Mouse (Mus musculus) heart, embryonic 14.5 days (tissue): ENCODE data around the gene Dhrs1. TPM values are rescaled to one million over a fixed set of nuclear protein-coding genes. Genes with fewer than 3 reads are reported as not detected.
"Not testable (repeated sequence)": the region's sequence is repeated elsewhere in the genome, so short reads cannot be mapped to it uniquely, and the experiment has no call there.

Source experiments
- ATAC-seq: fragments of 200-750 bp; cut with Nextera tagmentation; 2 replicates; pipeline ENCODE4 v1.8.0; 2017; ENCODE audit warnings: low read depth, moderate TSS enrichment; ENCODE audit not compliant: insufficient number of reproducible peaks, insufficient read depth, low FRiP score
- H3K27ac ChIP-seq, 2 experiments: fragments of 200-500 bp in 1 of 2; fragments of 300-500 bp in 1 of 2; sonication (generic) in 1 of 2; replicated peaks in 1 of 2; 2 replicates each; pipeline ENCODE4 v1.5.1; 2012 to 2014; ENCODE audit warnings: low read depth in 2 of 2, low read length in 2 of 2, control low read depth in 1 of 2, mild to moderate bottlenecking in 1 of 2, mixed read lengths in 1 of 2; ENCODE audit not compliant: control insufficient read depth in 1 of 2, insufficient read depth in 1 of 2
- H3K27me3 ChIP-seq: fragments of 300-500 bp; sonication (generic); 2 replicates; pipeline ENCODE4 v1.6.1; 2014; ENCODE audit warnings: mild to moderate bottlenecking, low read length, control low read depth; ENCODE audit not compliant: control insufficient read depth, insufficient read depth
- H3K36me3 ChIP-seq: fragments of 300-500 bp; sonication (generic); 2 replicates; pipeline ENCODE4 v1.6.1; 2014; ENCODE audit warnings: mild to moderate bottlenecking, control low read depth, low read length, mixed read lengths; ENCODE audit not compliant: control insufficient read depth, insufficient read depth
- H3K4me1 ChIP-seq, 2 experiments: fragments of 200-500 bp in 1 of 2; fragments of 300-500 bp in 1 of 2; sonication (generic) in 1 of 2; 2 replicates each; pipeline ENCODE4 v1.6.1; 2012 to 2014; ENCODE audit warnings: low read length in 2 of 2, control low read depth in 1 of 2, mixed read lengths in 1 of 2; ENCODE audit not compliant: control insufficient read depth in 2 of 2, insufficient read depth in 2 of 2
- H3K4me2 ChIP-seq: fragments of 300-500 bp; sonication (generic); 2 replicates; pipeline ENCODE4 v1.6.1; 2014; ENCODE audit warnings: mild to moderate bottlenecking, low read length
- H3K4me3 ChIP-seq, 2 experiments: fragments of 200-500 bp in 1 of 2; fragments of 300-500 bp in 1 of 2; sonication (generic) in 1 of 2; 2 replicates each; pipeline ENCODE4 v1.5.1; 2012 to 2014; ENCODE audit warnings: low read length in 2 of 2, mild to moderate bottlenecking in 2 of 2, control low read depth in 1 of 2, low read depth in 1 of 2, moderate library complexity in 1 of 2; ENCODE audit not compliant: control insufficient read depth in 1 of 2, insufficient read depth in 1 of 2
- H3K9ac ChIP-seq: fragments of 300-500 bp; sonication (generic); 2 replicates; pipeline ENCODE4 v1.6.1; 2014; ENCODE audit warnings: mild to moderate bottlenecking, low read length
- H3K9me3 ChIP-seq: fragments of 300-500 bp; sonication (generic); 2 replicates; pipeline ENCODE4 v1.6.1; 2016; ENCODE audit warnings: low read length, control low read depth; ENCODE audit not compliant: control insufficient read depth
- WGBS: fragments of 180-500 bp; shearing (Covaris S2); extraction: QIAGEN DNeasy Blood & Tissue Kit; methylation state at CpG from one replicate; pipeline ENCODE4 v1.1.7; 2014; 5-methylcytosine and 5-hydroxymethylcytosine counted together
- polyA plus RNA-seq: library from polyadenylated mRNA; unstranded; fragments of >200 nt; fragmentation: Nextera tagmentation; extraction: Ambion mirVana; gene quantifications from 2 replicates; pipeline ENCODE4 v1.2.1, GENCODE M21; 2014

Gene Dhrs1
- polyA plus RNA-seq, 1 experiment from 2014 or later: 70.6 TPM

DNA sequence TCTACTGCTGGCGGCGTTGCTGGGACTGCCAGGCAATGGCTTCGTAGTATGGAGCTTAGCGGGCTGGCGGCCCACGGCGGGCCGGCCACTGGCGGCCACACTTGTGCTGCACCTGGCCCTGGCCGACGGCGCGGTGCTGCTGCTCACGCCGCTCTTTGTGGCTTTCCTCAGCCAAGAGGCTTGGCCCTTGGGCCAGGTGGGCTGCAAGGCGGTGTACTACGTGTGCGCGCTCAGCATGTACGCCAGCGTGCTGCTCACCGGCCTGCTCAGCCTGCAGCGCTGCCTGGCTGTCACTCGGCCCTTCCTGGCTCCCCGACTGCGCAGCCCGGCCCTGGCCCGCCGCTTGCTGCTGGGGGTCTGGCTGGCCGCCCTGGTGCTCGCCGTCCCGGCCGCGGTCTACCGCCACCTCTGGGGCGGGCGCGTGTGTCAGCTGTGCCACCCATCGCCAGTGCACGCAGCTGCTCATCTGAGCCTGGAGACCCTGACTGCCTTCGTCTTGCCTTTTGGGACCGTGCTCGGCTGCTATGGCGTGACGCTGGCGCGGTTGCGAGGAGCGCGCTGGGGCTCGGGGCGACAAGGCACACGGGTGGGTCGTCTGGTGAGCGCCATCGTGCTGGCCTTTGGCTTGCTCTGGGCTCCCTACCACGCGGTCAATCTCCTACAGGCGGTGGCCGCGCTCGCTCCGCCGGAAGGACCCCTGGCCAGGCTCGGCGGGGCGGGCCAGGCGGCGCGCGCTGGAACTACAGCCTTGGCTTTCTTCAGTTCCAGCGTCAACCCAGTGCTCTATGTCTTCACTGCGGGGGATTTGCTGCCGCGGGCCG lies 16.7 kb upstream of the Dhrs1 start:
- H3K4me1 ChIP-seq: peaks cover 22 to 29% of the 10 kb centered on the region in 2 experiments
- 0 out of 4 replicates have a peak overlapping the region, but pooled peaks of 1 of the 2 experiments have one; percentile 36 for H3K27ac ChIP-seq
- H3K4me2 ChIP-seq: peak overlapping the region; percentile 99
- no peaks in the 10 kb centered on the region for H3K9me3 ChIP-seq
- peaks cover 27% of the 10 kb centered on the region for H3K27me3 ChIP-seq
- under 1% methylated on average over 77 of the region's 77 CpGs for WGBS
- peak overlapping the region; percentile 48 to 54 for H3K4me3 ChIP-seq
- no peaks in the 10 kb centered on the region for H3K36me3 ChIP-seq
- peak overlapping the region; percentile 78 for H3K9ac ChIP-seq
- peak; percentile 55 for ATAC-seq

GRCm38 (mm10) chr14:55761163-55761562 lies 15.7 kb upstream of the Dhrs1 start, which contains the start of gene Ltb4r2:
Ltb4r2 (plus strand) TSS chr14:55761428.
- no peaks in the 10 kb centered on the region for H3K9me3 ChIP-seq
- H3K36me3 ChIP-seq: peaks cover 2% of the 10 kb centered on the region; the same call in 1 of the 2 replicates
- H3K9ac ChIP-seq: peak within 1 kb of the TSS; percentile 78
- peaks cover 22 to 29% of the 10 kb centered on the region in 2 experiments for H3K4me1 ChIP-seq
- H3K4me3 ChIP-seq: peak within 1 kb of the TSS; percentile 48 to 54
- H3K27ac ChIP-seq: 0 out of 4 replicates have a peak within 1 kb of the TSS, but pooled peaks of 1 of the 2 experiments have one; percentile 36
- ATAC-seq: no peak
- WGBS: 71% methylated on average over 6 of the region's 6 CpGs
- peak within 1 kb of the TSS; percentile 99 for H3K4me2 ChIP-seq
- H3K27me3 ChIP-seq: peaks cover 21% of the 10 kb centered on the region

GRCm38 (mm10) chr14:55760156-55760555 lies 14.7 kb upstream of the Dhrs1 start:
- Histone ChIP-seq H3K36me3 (peaks cover 11% of the 10 kb centered on the region), H3K27me3 (peaks cover 15% of the 10 kb centered on the region), H3K4me2 (peak overlapping the region; percentile 61), H3K4me1 (peaks cover 22 to 29% of the 10 kb centered on the region in 2 experiments), H3K4me3 (peak overlapping the region in 1 of 2 experiments; percentile 20; a peak in 3 of 4 replicates), H3K9ac (peak overlapping the region; percentile 57; the same call in 1 of the 2 replicates)
- H3K27ac ChIP-seq, ATAC-seq, H3K9me3 ChIP-seq: not testable (repeated sequence)
- WGBS: 2% methylated on average over 6 of the region's 6 CpGs

- no peak within 1 kb of the TSS for H3K4me3 ChIP-seq
Measured at GRCm38 (mm10) chr14:55758363-55758784, 12.9 kb upstream of the Dhrs1 start, which contains the start of gene Cideb. Cideb (minus strand) TSS chr14:55758458.

GRCm38 (mm10) chr14:55757566-55757965 lies 12.1 kb upstream of the Dhrs1 start:
- Histone ChIP-seq H3K4me3 (no peak overlapping the region), H3K4me2 (peak overlapping the region; percentile 4; the same call in 1 of the 2 replicates), H3K9ac (no peak overlapping the region), H3K27ac (no peak overlapping the region), H3K9me3 (no peaks in the 10 kb centered on the region), H3K4me1 (peaks cover 7 to 17% of the 10 kb centered on the region in 2 experiments), H3K36me3 (peaks cover 37% of the 10 kb centered on the region), H3K27me3 (peaks cover 15% of the 10 kb centered on the region)
- 27% methylated on average over 6 of the region's 6 CpGs for WGBS
- no peak for ATAC-seq

More at GRCm38 (mm10) chr14:55758363-55758784, 12.9 kb upstream of the Dhrs1 start, which contains the start of gene Cideb:
- WGBS: 6% methylated on average over 8 of the region's 8 CpGs
- H3K27me3 ChIP-seq: peaks cover 15% of the 10 kb centered on the region
- peaks cover 29% of the 10 kb centered on the region for H3K36me3 ChIP-seq
- H3K9ac ChIP-seq: no peak within 1 kb of the TSS
- no peak within 1 kb of the TSS for H3K27ac ChIP-seq
- H3K9me3 ChIP-seq: no peaks in the 10 kb centered on the region
- peaks cover 15 to 25% of the 10 kb centered on the region in 2 experiments for H3K4me1 ChIP-seq
- no peak for ATAC-seq
- peak within 1 kb of the TSS; percentile 48 for H3K4me2 ChIP-seq

DNA sequence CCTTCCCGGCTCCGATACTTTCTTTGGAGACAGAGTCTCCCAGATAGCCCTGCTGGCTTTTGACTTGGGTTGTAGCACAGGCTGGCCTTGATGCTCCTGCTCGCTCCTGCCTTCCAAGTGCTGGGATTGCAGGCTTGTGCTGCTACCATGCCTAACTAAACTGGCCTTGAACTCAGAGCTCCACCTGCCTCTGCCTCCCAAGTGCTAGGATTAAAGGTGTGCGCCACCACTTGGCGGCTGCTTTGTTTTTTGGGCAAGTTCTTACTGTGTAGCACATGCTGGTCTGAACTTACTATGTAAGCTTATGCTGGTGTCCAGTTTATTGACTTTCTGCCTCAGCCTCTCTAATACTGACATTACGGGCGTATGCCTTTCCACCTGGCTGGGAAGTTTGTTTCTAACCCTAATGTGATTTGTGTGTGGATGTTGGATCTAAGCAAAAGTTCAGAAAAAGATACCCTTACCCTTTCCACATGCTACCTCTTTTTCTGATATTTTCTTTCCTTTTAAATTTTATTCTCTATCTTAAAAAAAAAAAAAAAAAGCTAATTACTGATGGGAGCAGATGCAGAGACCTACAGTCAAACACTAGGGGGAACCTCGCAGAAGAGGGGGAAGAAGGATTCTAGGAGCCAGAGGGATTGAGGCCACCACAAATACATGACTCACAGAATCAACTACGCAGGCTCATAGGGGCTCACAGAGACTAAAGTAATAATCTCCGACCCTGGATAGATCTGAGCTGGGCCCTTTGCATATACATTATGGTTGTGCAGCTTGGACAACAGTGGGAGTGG lies 1.8 kb upstream of the Dhrs1 start:
- WGBS: 91% methylated on average over 10 of the region's 10 CpGs
- ATAC-seq: no peak
- Histone ChIP-seq H3K36me3 (peaks cover 53% of the 10 kb centered on the region), H3K9ac (no peak overlapping the region), H3K27ac (no peak overlapping the region), H3K9me3 (no peaks in the 10 kb centered on the region), H3K4me1 (peaks cover 8 to 22% of the 10 kb centered on the region in 2 experiments; a peak in 3 of 4 replicates), H3K4me3 (no peak overlapping the region), H3K27me3 (no peaks in the 10 kb centered on the region), H3K4me2 (0 out of 2 replicates have a peak overlapping the region, but pooled peaks have one; percentile 98)

DNA sequence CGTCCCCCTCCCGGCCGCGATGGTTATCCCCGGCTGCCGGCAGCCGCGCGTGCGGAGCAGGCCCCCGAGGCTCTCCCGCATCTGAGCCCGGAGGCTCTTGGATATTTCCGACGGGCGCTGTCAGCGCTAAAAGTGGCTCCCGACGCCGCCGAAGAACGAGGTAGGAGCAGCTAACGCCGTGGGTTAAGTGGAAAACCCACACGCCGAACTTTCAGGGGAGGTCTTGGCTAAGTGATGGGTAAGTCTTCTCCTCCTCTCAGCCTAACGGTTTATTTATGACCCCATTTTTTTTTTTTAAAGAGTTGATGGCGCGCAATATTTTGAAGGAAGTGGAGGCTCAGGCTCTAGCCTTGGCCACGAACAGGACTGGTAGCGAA lies 359 bp upstream of the Dhrs1 start:
- Histone ChIP-seq H3K4me1 (peaks cover 8 to 22% of the 10 kb centered on the region in 2 experiments; a peak in 3 of 4 replicates), H3K4me2 (peak overlapping the region; percentile 98), H3K9me3 (no peaks in the 10 kb centered on the region), H3K4me3 (peak overlapping the region; percentile 79 to 93), H3K27me3 (no peaks in the 10 kb centered on the region), H3K27ac (peak overlapping the region in 1 of 2 experiments; percentile 44; a peak in 2 of 4 replicates), H3K9ac (peak overlapping the region; percentile 91), H3K36me3 (peaks cover 53% of the 10 kb centered on the region)
- no peak; the same call in 1 of the 2 replicates for ATAC-seq
- WGBS: under 1% methylated on average over 31 of the region's 31 CpGs
